Mouse (Mus musculus): ENCODE measurements around the gene Timm44. TPM values are rescaled to one million over a fixed set of nuclear protein-coding genes. Genes with fewer than 3 reads are reported as not detected.
A peak's percentile ranks its signal among the peaks of the same experiment; 100 is the strongest.

Timm44 gene
- total and polyA plus RNA-seq, 2 experiments from 2014 or later: 46.7 to 64.8 TPM

GRCm38 (mm10) chr8:4226739-4227347 is 48.9 kb downstream of the Timm44 start, which contains the start of gene Lrrc8e:
Lrrc8e (plus strand) TSS chr8:4226827.
- peak; percentile 51; the same call in 1 of the 2 replicates for ATAC-seq
- H3K4me3 ChIP-seq (ENCODE audit: low read length): peak within 1 kb of the TSS; percentile 11; the same call in 1 of the 2 replicates

GRCm38 (mm10) chr8:4226323-4226722 is 49.4 kb downstream of the Timm44 start:
- DNase-seq (ENCODE audit: low spot score): no peak
- no peak overlapping the region for H3K9ac ChIP-seq (replicated peaks; ENCODE audit: low read length)
- H3K4me1 ChIP-seq (ENCODE audit: insufficient read depth, low read length): 0 out of 2 replicates have a peak, but pooled peaks cover 5% of the 10 kb centered on the region
- no peak overlapping the region for H3K4me3 ChIP-seq (ENCODE audit: low read length)
- peak; percentile 29; the same call in 1 of the 2 replicates for ATAC-seq
- peak overlapping the region; percentile 45 for H3K4me2 ChIP-seq (ENCODE audit: low read depth, low read length)
- WGBS: 28% methylated on average over 4 of the region's 4 CpGs
- no peaks in the 10 kb centered on the region for H3K36me3 ChIP-seq (ENCODE audit: insufficient read depth, low read length)
- peak; percentile 7; the same call in 1 of the 2 replicates for TF ChIP-seq CTCF (IDR thresholded peaks at IDR 0.05; ENCODE audit: low read depth)
- no peaks in the 10 kb centered on the region for H3K9me3 ChIP-seq (ENCODE audit: low read length)
- no peak overlapping the region for H3K27ac ChIP-seq
- no peaks in the 10 kb centered on the region for H3K27me3 ChIP-seq (ENCODE audit: insufficient read depth, low read length)

More at GRCm38 (mm10) chr8:4226739-4227347, 48.9 kb downstream of the Timm44 start, which contains the start of gene Lrrc8e:
- H3K27ac ChIP-seq: no peak within 1 kb of the TSS
- H3K4me1 ChIP-seq (ENCODE audit: insufficient read depth, low read length): 0 out of 2 replicates have a peak, but pooled peaks cover 5% of the 10 kb centered on the region
- TF ChIP-seq CTCF (IDR thresholded peaks at IDR 0.05; ENCODE audit: low read depth): no peak
- no peak within 1 kb of the TSS for H3K9ac ChIP-seq (replicated peaks; ENCODE audit: low read length)
- H3K9me3 ChIP-seq (ENCODE audit: low read length): no peaks in the 10 kb centered on the region
- peak within 1 kb of the TSS; percentile 45 for H3K4me2 ChIP-seq (ENCODE audit: low read depth, low read length)
- H3K36me3 ChIP-seq (ENCODE audit: insufficient read depth, low read length): no peaks in the 10 kb centered on the region
- WGBS: 5% methylated on average over 32 of the region's 33 CpGs
- no peaks in the 10 kb centered on the region for H3K27me3 ChIP-seq (ENCODE audit: insufficient read depth, low read length)
- no peak for DNase-seq (ENCODE audit: low spot score)

GRCm38 (mm10) chr8:4222059-4222458 is 53.7 kb downstream of the Timm44 start:
- ATAC-seq: no peak
- Histone ChIP-seq H3K9ac (replicated peaks; ENCODE audit: low read length) (no peak overlapping the region), H3K27ac (no peak overlapping the region), H3K9me3 (ENCODE audit: low read length) (no peaks in the 10 kb centered on the region), H3K27me3 (ENCODE audit: insufficient read depth, low read length) (no peaks in the 10 kb centered on the region), H3K4me3 (ENCODE audit: low read length) (no peak overlapping the region), H3K36me3 (ENCODE audit: insufficient read depth, low read length) (no peaks in the 10 kb centered on the region), H3K4me2 (ENCODE audit: low read depth, low read length) (no peak overlapping the region), H3K4me1 (ENCODE audit: insufficient read depth, low read length) (0 out of 2 replicates have a peak, but pooled peaks cover 5% of the 10 kb centered on the region)
- TF ChIP-seq CTCF (IDR thresholded peaks at IDR 0.05; ENCODE audit: low read depth): no peak
- no peak for DNase-seq (ENCODE audit: low spot score)

GRCm38 (mm10) chr8:4219617-4220016 is 56.1 kb downstream of the Timm44 start:
- Histone ChIP-seq H3K9me3 (ENCODE audit: low read length) (no peaks in the 10 kb centered on the region), H3K9ac (replicated peaks; ENCODE audit: low read length) (no peak overlapping the region), H3K4me3 (ENCODE audit: low read length) (no peak overlapping the region), H3K27me3 (ENCODE audit: insufficient read depth, low read length) (no peaks in the 10 kb centered on the region), H3K4me1 (ENCODE audit: insufficient read depth, low read length) (peaks cover 3% of the 10 kb centered on the region), H3K4me2 (ENCODE audit: low read depth, low read length) (no peak overlapping the region), H3K27ac (no peak overlapping the region), H3K36me3 (ENCODE audit: insufficient read depth, low read length) (no peaks in the 10 kb centered on the region; the same call in 1 of the 2 replicates)
- WGBS: 90% methylated on average over 3 of the region's 3 CpGs
- DNase-seq (ENCODE audit: low spot score) (no peak), ATAC-seq (no peak)
- TF ChIP-seq CTCF (IDR thresholded peaks at IDR 0.05; ENCODE audit: low read depth): no peak

GRCm38 (mm10) chr8:4216791-4217621 is 58.7 kb downstream of the Timm44 start, which contains the start of gene Prr36:
Prr36 (minus strand) TSS chr8:4217459.
- Histone ChIP-seq H3K36me3 (ENCODE audit: insufficient read depth, low read length) (no peaks in the 10 kb centered on the region; the same call in 1 of the 2 replicates), H3K4me2 (ENCODE audit: low read depth, low read length) (peak within 1 kb of the TSS; percentile 81), H3K4me1 (ENCODE audit: insufficient read depth, low read length) (peaks cover 22% of the 10 kb centered on the region), H3K27me3 (ENCODE audit: insufficient read depth, low read length) (no peaks in the 10 kb centered on the region), H3K9ac (replicated peaks; ENCODE audit: low read length) (peak within 1 kb of the TSS; percentile 86), H3K9me3 (ENCODE audit: low read length) (no peaks in the 10 kb centered on the region), H3K4me3 (ENCODE audit: low read length) (peak within 1 kb of the TSS; percentile 68), H3K27ac (peak within 1 kb of the TSS; percentile 95)
- TF ChIP-seq CTCF (IDR thresholded peaks at IDR 0.05; ENCODE audit: low read depth): no peak
- ATAC-seq: peak; percentile 93
- peak; percentile 91 for DNase-seq (ENCODE audit: low spot score)
- WGBS: 1% methylated on average over 44 of the region's 44 CpGs

- WGBS: 5% methylated on average over 18 of the region's 18 CpGs
- no peak for DNase-seq (ENCODE audit: low spot score)
Observed at GRCm38 (mm10) chr8:4216296-4216695, 59.4 kb downstream of the Timm44 start.

More at GRCm38 (mm10) chr8:4216296-4216695, 59.4 kb downstream of the Timm44 start:
- Histone ChIP-seq H3K27me3 (ENCODE audit: insufficient read depth, low read length) (no peaks in the 10 kb centered on the region), H3K27ac (peak overlapping the region; percentile 95), H3K9me3 (ENCODE audit: low read length) (no peaks in the 10 kb centered on the region), H3K4me3 (ENCODE audit: low read length) (peak overlapping the region; percentile 68), H3K9ac (replicated peaks; ENCODE audit: low read length) (peak overlapping the region; percentile 86), H3K4me1 (ENCODE audit: insufficient read depth, low read length) (peaks cover 22% of the 10 kb centered on the region), H3K36me3 (ENCODE audit: insufficient read depth, low read length) (no peaks in the 10 kb centered on the region; the same call in 1 of the 2 replicates), H3K4me2 (ENCODE audit: low read depth, low read length) (peak overlapping the region; percentile 81)
- ATAC-seq: peak; percentile 1; the same call in 1 of the 2 replicates
- TF ChIP-seq CTCF (IDR thresholded peaks at IDR 0.05; ENCODE audit: low read depth): no peak

All from hindbrain, postnatal 0 days (tissue).